Mouse (Mus musculus) forebrain, embryonic 15.5 days (tissue): ENCODE results near the gene H2-Q10. TPM values are rescaled to one million over a fixed set of nuclear protein-coding genes. Genes with fewer than 3 reads are reported as not detected.
"Not testable (repeated sequence)": the region's sequence is repeated elsewhere in the genome, so short reads cannot be mapped to it uniquely, and the experiment has no call there.

Experiments
- ATAC-seq: fragments of 200-750 bp; cut with Nextera tagmentation; replicated peaks from 2 replicates; pipeline ENCODE4 v1.8.0; 2017; ENCODE audit warnings: mild to moderate bottlenecking, moderate TSS enrichment, moderate library complexity
- H3K27ac ChIP-seq: fragments of 300-500 bp; sonication (generic); replicated peaks from 2 replicates; pipeline ENCODE4 v1.5.1; 2015; ENCODE audit warnings: mild to moderate bottlenecking, inconsistent platforms
- H3K27me3 ChIP-seq: fragments of 300-500 bp; sonication (generic); 2 replicates; pipeline ENCODE4 v1.6.1; 2015; ENCODE audit warnings: inconsistent platforms
- H3K36me3 ChIP-seq: fragments of 300-500 bp; sonication (generic); 2 replicates; pipeline ENCODE4 v1.6.1; 2015; ENCODE audit warnings: mild to moderate bottlenecking, inconsistent platforms
- H3K4me1 ChIP-seq: fragments of 300-500 bp; sonication (generic); 2 replicates; pipeline ENCODE4 v1.6.1; 2015; ENCODE audit warnings: inconsistent platforms
- H3K4me2 ChIP-seq: fragments of 300-500 bp; sonication (generic); replicated peaks from 2 replicates; pipeline ENCODE4 v1.6.1; 2015; ENCODE audit warnings: mild to moderate bottlenecking, inconsistent platforms
- H3K4me3 ChIP-seq: fragments of 300-500 bp; sonication (generic); 2 replicates; pipeline ENCODE4 v1.5.1; 2015; ENCODE audit warnings: mild to moderate bottlenecking, inconsistent platforms
- H3K9ac ChIP-seq: fragments of 300-500 bp; sonication (generic); replicated peaks from 2 replicates; pipeline ENCODE4 v1.6.1; 2015; ENCODE audit warnings: mild to moderate bottlenecking, inconsistent platforms
- H3K9me3 ChIP-seq: fragments of 300-500 bp; sonication (generic); 2 replicates; pipeline ENCODE4 v1.6.1; 2016; ENCODE audit warnings: inconsistent platforms
- WGBS: fragments of 180-500 bp; shearing (Covaris S2); methylation state at CpG from one replicate; pipeline ENCODE4 v1.1.7; 2015; ENCODE audit warnings: mixed read lengths; 5-methylcytosine and 5-hydroxymethylcytosine counted together
- polyA plus RNA-seq: library from polyadenylated mRNA; unstranded; fragments of >200 nt; fragmentation: Nextera tagmentation; extraction: Ambion mirVana; gene quantifications from 2 replicates; pipeline ENCODE4 v1.2.1, GENCODE M21; 2015

The H2-Q10 gene
- polyA plus RNA-seq, 1 experiment from 2014 or later: 0.11 TPM

DNA sequence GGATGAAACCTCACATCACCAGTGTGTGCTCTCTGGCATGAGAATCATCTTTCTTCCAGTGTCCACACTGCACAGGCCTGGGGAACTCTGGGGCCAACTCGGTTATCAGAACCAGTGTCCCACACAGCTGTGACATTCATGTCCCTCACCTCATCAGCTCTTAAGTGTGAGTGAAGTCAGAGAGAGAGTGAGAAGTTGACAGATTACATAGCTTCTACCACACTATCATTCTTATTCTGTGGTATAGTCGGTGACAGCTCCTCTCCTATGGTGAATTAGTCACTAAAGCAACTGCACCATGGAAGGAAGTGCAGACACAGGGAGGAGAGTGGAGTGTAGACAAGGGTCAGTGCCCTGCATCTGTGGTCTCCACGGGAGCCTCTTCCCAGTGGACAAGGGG, 953 bp upstream of the H2-Q10 start:
- H3K4me2 ChIP-seq, H3K4me3 ChIP-seq, H3K27ac ChIP-seq, ATAC-seq, H3K36me3 ChIP-seq, H3K9ac ChIP-seq, H3K9me3 ChIP-seq: not testable (repeated sequence)
- WGBS: 73% methylated on average over 3 of the region's 3 CpGs
- Histone ChIP-seq H3K27me3 (peaks cover 25% of the 10 kb centered on the region), H3K4me1 (peaks cover 11% of the 10 kb centered on the region)

- no peak overlapping the region for H3K9ac ChIP-seq
- no peaks in the 10 kb centered on the region for H3K4me1 ChIP-seq
- WGBS: 1% methylated on average over 9 of the region's 9 CpGs
- no peak overlapping the region for H3K4me2 ChIP-seq
- ATAC-seq: no peak
- no peaks in the 10 kb centered on the region for H3K9me3 ChIP-seq
- no peak overlapping the region for H3K4me3 ChIP-seq
- H3K27me3 ChIP-seq: no peaks in the 10 kb centered on the region
- H3K27ac ChIP-seq: no peak overlapping the region
- H3K36me3 ChIP-seq: no peaks in the 10 kb centered on the region
These were observed 14.2 kb downstream of the H2-Q10 start for GRCm38 (mm10) chr17:35484066-35484465.

GRCm38 (mm10) chr17:35485702-35486101, 15.8 kb downstream of the H2-Q10 start:
- Histone ChIP-seq H3K4me1 (no peaks in the 10 kb centered on the region), H3K4me3 (no peak overlapping the region), H3K4me2 (no peak overlapping the region), H3K27ac (no peak overlapping the region), H3K36me3 (no peaks in the 10 kb centered on the region), H3K27me3 (no peaks in the 10 kb centered on the region), H3K9me3 (no peaks in the 10 kb centered on the region), H3K9ac (no peak overlapping the region)
- no peak for ATAC-seq
- WGBS: 39% methylated on average over 4 of the region's 4 CpGs

GRCm38 (mm10) chr17:35486726-35487125, 16.8 kb downstream of the H2-Q10 start:
- ATAC-seq: no peak
- no peaks in the 10 kb centered on the region for H3K36me3 ChIP-seq
- H3K4me3 ChIP-seq: no peak overlapping the region
- no peak overlapping the region for H3K4me2 ChIP-seq
- H3K27me3 ChIP-seq: no peaks in the 10 kb centered on the region
- no peak overlapping the region for H3K27ac ChIP-seq
- no peaks in the 10 kb centered on the region for H3K4me1 ChIP-seq
- H3K9ac ChIP-seq: no peak overlapping the region
- WGBS: 70% methylated on average over 10 of the region's 10 CpGs
- no peaks in the 10 kb centered on the region for H3K9me3 ChIP-seq

- no peak overlapping the region for H3K9ac ChIP-seq
- no peaks in the 10 kb centered on the region for H3K4me1 ChIP-seq
- H3K4me2 ChIP-seq: no peak overlapping the region
- H3K9me3 ChIP-seq: no peaks in the 10 kb centered on the region
- H3K4me3 ChIP-seq: no peak overlapping the region
- no peaks in the 10 kb centered on the region for H3K36me3 ChIP-seq
- no peak overlapping the region for H3K27ac ChIP-seq
- H3K27me3 ChIP-seq: no peaks in the 10 kb centered on the region
- no peak for ATAC-seq
- WGBS: 92% methylated on average over 2 of the region's 2 CpGs
These were observed 18.2 kb downstream of the H2-Q10 start for GRCm38 (mm10) chr17:35488041-35488440.

DNA sequence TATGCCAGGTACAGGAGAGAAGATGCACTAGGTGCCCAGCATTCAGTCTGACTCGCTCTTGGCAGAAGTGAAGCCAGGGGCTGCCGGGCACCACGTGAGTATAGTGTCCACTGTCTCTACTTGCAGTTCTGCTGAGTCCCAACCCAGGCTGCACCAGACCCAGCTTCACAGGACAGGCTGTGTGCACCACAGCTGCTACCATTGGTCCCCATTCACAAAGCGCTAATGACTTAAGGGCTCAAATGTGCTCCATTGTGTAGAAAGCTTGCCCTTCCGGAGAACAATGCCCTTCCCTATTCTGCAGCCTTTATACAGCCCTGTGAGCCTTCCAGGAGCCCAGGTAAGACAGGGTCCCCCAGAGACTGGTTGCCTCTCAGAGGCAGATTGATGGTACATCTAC, 20.4 kb downstream of the H2-Q10 start:
- Histone ChIP-seq H3K27ac (no peak overlapping the region), H3K9me3 (no peaks in the 10 kb centered on the region), H3K27me3 (no peaks in the 10 kb centered on the region), H3K36me3 (no peaks in the 10 kb centered on the region), H3K4me1 (no peaks in the 10 kb centered on the region), H3K4me2 (no peak overlapping the region), H3K9ac (no peak overlapping the region), H3K4me3 (no peak overlapping the region)
- no peak for ATAC-seq
- WGBS: 47% methylated on average over 5 of the region's 5 CpGs

DNA sequence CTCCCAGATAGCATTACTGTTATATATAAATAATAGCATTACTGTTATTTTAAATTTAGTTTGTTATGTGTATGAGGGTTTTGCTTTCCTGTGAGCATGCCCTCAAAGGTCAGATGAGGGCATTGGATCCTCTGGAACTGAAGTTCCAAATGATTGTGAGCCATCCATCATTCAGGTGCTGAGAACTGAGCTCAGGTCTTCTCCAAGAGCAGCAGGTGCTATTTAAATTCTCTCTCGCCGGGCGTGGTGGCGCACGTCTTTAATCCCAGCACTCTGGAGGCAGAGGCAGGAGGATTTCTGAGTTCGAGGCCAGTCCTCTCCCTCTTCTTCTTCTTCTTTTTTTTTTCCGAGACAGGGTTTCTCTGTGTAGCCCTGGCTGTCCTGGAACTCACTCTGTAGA, 27.2 kb downstream of the H2-Q10 start:
- no peak overlapping the region for H3K27ac ChIP-seq
- H3K27me3 ChIP-seq: no peaks in the 10 kb centered on the region
- H3K9ac ChIP-seq: no peak overlapping the region
- no peak overlapping the region for H3K4me3 ChIP-seq
- H3K4me2 ChIP-seq: no peak overlapping the region
- WGBS: 94% methylated on average over 7 of the region's 7 CpGs
- H3K36me3 ChIP-seq: no peaks in the 10 kb centered on the region
- H3K4me1 ChIP-seq: no peaks in the 10 kb centered on the region
- no peak for ATAC-seq
- H3K9me3 ChIP-seq: no peaks in the 10 kb centered on the region

DNA sequence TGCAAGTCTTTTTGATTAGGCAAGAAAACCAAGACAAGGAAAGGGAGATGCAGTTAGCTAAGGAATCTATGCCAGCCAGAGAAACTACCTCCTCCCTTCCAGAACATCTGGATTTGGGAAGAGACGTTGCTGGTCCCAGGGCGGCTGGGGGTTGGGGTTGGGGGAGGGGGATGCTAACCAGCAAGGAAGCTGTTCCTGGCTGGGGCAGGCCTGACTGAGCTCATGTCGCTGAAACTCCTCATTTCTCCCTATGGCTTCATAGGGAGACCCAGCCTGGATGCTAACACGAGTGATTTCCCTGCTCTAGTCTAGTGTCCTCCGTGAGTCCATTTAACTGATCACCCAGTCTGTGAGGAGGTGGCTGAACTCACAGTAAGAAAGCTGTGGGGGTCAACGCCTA, 32.3 kb downstream of the H2-Q10 start:
- Histone ChIP-seq H3K36me3 (no peaks in the 10 kb centered on the region), H3K4me2 (no peak overlapping the region), H3K9me3 (no peaks in the 10 kb centered on the region), H3K27ac (no peak overlapping the region), H3K27me3 (peaks cover 13% of the 10 kb centered on the region), H3K4me3 (no peak overlapping the region), H3K4me1 (no peaks in the 10 kb centered on the region), H3K9ac (no peak overlapping the region)
- 4% methylated on average over 6 of the region's 6 CpGs for WGBS
- ATAC-seq: no peak

DNA sequence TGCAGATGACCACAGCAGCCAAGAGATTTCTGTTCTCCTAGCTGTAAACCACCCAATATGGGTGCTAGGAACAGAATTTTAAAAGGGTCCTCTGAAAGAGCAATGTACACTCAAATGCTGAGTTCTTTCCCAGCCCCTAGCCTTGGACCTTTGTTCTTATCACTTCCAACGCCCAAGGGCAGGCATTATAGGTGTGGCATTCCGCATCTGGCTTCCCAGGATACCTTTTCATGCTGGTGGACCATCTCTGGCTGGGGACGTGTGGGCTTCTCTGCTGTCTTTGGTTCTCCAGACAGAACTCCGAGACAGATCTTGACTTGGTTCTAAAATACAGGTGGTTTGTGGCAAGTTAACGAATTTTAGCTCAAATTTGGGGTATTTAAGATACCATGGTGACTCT, 32.9 kb downstream of the H2-Q10 start:
- Histone ChIP-seq H3K9me3 (no peaks in the 10 kb centered on the region), H3K4me1 (no peaks in the 10 kb centered on the region), H3K36me3 (no peaks in the 10 kb centered on the region), H3K27me3 (peaks cover 18% of the 10 kb centered on the region), H3K27ac (no peak overlapping the region), H3K9ac (no peak overlapping the region), H3K4me2 (no peak overlapping the region), H3K4me3 (no peak overlapping the region)
- WGBS: 46% methylated on average over 5 of the region's 5 CpGs
- ATAC-seq: no peak

- WGBS: 18% methylated on average over 5 of the region's 5 CpGs
- ATAC-seq: no peak
These were observed 34.0 kb downstream of the H2-Q10 start for GRCm38 (mm10) chr17:35503849-35504248.

DNA sequence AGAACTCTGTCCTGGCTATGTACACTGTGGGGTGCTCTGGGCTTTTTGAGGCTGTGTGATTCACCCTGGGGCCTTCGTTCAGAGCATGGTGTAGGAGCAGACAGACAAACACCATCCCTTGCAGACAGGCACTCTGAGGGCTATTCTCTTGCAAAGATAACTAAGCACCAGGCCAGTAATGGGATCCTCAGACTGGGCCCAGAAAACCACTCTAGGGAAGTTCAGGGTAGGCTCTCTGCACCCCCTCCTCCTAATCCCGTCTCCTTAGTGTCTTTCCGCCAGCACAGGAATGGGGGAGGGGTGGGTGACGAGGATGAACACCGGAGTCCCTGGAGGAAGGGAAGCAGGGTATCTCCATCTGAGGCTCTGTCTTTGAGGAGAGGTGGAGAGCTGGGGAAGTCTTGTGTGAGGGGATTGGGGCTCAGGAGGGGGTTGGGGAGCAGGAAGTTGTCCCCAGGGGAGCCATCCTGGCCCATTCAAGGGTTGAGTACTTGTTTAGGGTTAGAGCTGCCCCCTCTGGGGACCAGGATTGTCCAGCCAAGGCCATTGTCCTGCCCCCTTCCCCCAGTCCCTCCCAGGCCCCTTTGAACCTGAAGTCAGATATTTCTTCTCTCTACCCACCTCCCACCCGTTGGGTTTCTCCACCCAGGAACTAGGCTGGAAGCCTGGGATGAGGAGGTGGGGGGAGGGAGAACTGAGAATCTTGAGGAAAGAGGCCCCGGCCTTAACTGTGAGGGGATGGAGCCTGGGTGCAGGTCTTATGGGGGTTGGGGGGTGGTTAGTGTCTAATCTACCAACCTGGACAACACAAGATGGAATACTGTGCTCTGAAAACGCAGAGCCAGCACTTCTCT, 35.0 kb downstream of the H2-Q10 start:
- ATAC-seq: no peak
- H3K9ac ChIP-seq: no peak overlapping the region
- no peak overlapping the region for H3K27ac ChIP-seq
- H3K4me2 ChIP-seq: no peak overlapping the region
- H3K27me3 ChIP-seq: peaks cover 18% of the 10 kb centered on the region
- 15% methylated on average over 8 of the region's 8 CpGs for WGBS
- H3K4me1 ChIP-seq: no peaks in the 10 kb centered on the region
- no peaks in the 10 kb centered on the region for H3K36me3 ChIP-seq
- no peaks in the 10 kb centered on the region for H3K9me3 ChIP-seq
- no peak overlapping the region for H3K4me3 ChIP-seq

More at GRCm38 (mm10) chr17:35503849-35504248, 34.0 kb downstream of the H2-Q10 start:
- H3K9me3 ChIP-seq: no peaks in the 10 kb centered on the region
- H3K9ac ChIP-seq: no peak overlapping the region
- no peak overlapping the region for H3K27ac ChIP-seq
- no peak overlapping the region for H3K4me3 ChIP-seq
- H3K36me3 ChIP-seq: no peaks in the 10 kb centered on the region
- no peak overlapping the region for H3K4me2 ChIP-seq
- H3K4me1 ChIP-seq: no peaks in the 10 kb centered on the region
- peaks cover 18% of the 10 kb centered on the region for H3K27me3 ChIP-seq

- ATAC-seq: no peak
- Histone ChIP-seq H3K4me1 (no peaks in the 10 kb centered on the region), H3K4me2 (no peak within 1 kb of the TSS), H3K9ac (no peak within 1 kb of the TSS), H3K27me3 (peaks cover 18% of the 10 kb centered on the region), H3K27ac (no peak within 1 kb of the TSS), H3K36me3 (no peaks in the 10 kb centered on the region), H3K9me3 (no peaks in the 10 kb centered on the region), H3K4me3 (no peak within 1 kb of the TSS)
- 39% methylated on average over 13 of the region's 13 CpGs for WGBS
These were observed 35.9 kb downstream of the H2-Q10 start, which contains the start of gene Pou5f1 for GRCm38 (mm10) chr17:35505776-35506175. Pou5f1 (plus strand) TSS chr17:35506018.

DNA sequence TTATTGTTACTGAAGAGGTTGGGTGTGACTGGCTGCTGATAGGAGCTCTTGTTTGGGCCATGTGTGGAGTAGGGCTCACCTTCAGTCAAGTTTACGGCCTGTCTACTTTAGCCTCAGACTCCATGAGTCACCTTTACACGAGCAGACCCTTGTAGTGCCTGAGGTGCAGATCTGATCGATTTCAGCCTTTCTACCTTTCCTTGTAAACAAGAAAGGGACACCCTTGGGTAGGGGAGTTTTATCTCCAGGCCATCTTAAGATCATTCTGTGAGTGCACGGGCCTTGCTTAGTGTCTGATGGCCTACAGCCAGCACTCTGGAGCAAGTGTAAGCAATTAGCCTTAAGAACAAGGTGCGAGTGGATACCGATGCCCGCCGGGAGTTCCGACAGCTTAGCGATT, 37.0 kb downstream of the H2-Q10 start:
- H3K4me2 ChIP-seq: no peak overlapping the region
- no peak for ATAC-seq
- WGBS: 9% methylated on average over 10 of the region's 10 CpGs
- no peak overlapping the region for H3K4me3 ChIP-seq
- H3K9me3 ChIP-seq: no peaks in the 10 kb centered on the region
- H3K9ac ChIP-seq: no peak overlapping the region
- H3K27me3 ChIP-seq: peaks cover 18% of the 10 kb centered on the region
- H3K36me3 ChIP-seq: no peaks in the 10 kb centered on the region
- H3K27ac ChIP-seq: no peak overlapping the region
- no peaks in the 10 kb centered on the region for H3K4me1 ChIP-seq
